Mouse (Mus musculus) megakaryocyte, embryonic 14.5 days (primary cell): ENCODE measurements around the gene Iffo1. TPM values are rescaled to one million over a fixed set of nuclear protein-coding genes. Genes with fewer than 3 reads are reported as not detected.

Experiments
- H3K27me3 ChIP-seq: replicated peaks from 2 replicates; pipeline ENCODE3; 2012; ENCODE audit warnings: inconsistent platforms
- H3K36me3 ChIP-seq: replicated peaks from 2 replicates; pipeline ENCODE3; 2012; ENCODE audit warnings: low read length, inconsistent platforms, mixed read lengths
- H3K4me1 ChIP-seq: 2 replicates; pipeline ENCODE4 v1.6.1; 2012; ENCODE audit warnings: inconsistent platforms
- H3K4me3 ChIP-seq: replicated peaks from 2 replicates; pipeline ENCODE3; 2012; ENCODE audit warnings: moderate library complexity, mild to moderate bottlenecking, inconsistent platforms
- H3K9me3 ChIP-seq: 2 replicates; pipeline ENCODE4 v1.6.1; 2012; ENCODE audit warnings: inconsistent platforms
- FLI1 ChIP-seq: IDR thresholded peaks from 2 replicates; pipeline ENCODE4 v1.6.1; 2012; ENCODE audit warnings: low read length, inconsistent platforms, mixed read lengths
- GATA1 ChIP-seq: IDR thresholded peaks from 3 replicates; pipeline ENCODE4 v1.6.1; 2012; ENCODE audit warnings: mixed read lengths, low read length, inconsistent platforms, borderline replicate concordance
- polyA plus RNA-seq: library from polyadenylated mRNA; stranded (reverse); fragments of >175 nt; gene quantifications from 2 replicates; pipeline ENCODE4 v1.2.3, GENCODE M21; 2012; ENCODE audit warnings: low replicate concordance; ENCODE audit not compliant: insufficient read depth

Iffo1 gene
- polyA plus RNA-seq: 20.6 and 36.4 TPM in 2 replicates

DNA sequence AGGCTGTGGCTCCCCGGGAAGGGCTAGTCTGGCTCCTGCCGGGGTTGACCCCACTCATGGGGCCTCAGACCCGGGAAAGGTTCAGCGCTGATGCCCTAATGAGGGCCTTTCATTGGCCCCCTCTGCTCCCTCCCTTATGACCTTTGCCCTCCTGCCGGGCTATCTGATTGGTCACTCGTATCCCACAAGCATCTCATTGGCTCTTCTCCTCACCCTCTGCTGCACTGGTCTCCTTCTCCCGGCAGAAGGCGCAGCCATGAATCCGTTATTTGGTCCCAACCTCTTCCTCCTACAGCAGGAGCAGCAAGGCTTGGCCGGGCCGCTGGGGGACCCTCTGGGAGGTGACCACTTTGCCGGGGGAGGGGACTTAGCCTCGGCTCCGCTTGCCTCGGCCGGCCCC is at the start of gene Iffo1:
Iffo1 (plus strand) TSS at position 241 of the 400 bp plus-strand sequence.
- no peak for TF ChIP-seq FLI1
- TF ChIP-seq GATA1: no peak
- Histone ChIP-seq H3K4me3 (peak within 1 kb of the TSS; percentile 99), H3K27me3 (no peaks in the 10 kb centered on the region), H3K36me3 (peaks cover 70% of the 10 kb centered on the region), H3K4me1 (peaks cover 66% of the 10 kb centered on the region), H3K9me3 (no peaks in the 10 kb centered on the region)

DNA sequence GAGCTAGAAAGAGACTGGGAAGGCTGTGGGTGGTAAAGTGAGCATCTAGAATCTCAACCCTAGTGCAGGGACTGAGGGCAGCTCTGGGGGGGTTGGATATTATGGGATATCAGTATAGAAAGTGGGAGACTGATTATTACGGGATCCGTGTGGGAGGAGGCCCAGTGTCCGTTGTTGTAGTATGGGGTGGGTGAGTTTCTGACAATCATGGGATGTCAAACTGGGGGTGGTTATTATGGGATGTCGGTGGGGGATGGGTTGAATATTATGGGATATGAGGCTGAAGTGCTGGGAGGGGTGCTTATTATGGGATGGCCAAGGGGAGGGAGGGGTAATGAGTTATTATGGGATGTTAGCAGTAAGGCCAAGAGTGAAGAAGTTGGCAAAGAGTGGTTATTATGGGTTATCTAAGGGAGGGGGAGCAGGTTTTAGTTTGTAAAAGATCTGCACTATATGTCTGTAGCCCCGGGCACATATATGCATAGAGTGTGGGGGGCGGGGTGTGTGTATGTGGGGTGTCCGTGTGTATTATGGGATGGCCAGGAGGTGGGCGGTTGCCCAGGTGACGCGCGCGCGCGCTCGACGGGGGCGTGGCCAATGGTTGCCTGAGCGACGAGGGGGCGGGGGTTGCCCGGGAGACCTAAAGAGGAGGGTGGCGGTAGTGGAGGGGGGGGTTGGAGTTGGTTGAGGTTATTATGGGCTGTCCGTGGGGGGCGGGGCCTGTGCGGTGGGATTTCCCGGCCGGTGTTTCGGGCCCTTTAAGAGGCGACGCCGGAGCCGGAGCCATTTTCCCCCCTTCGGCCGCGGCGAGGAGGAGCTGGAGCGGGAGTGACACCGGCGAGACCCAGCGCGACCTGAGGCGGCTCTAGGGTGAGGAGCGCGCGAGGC is 49.4 kb upstream of the Iffo1 start, which contains the start of gene Chd4:
Chd4 (plus strand) TSS at position 591 of the 888 bp plus-strand sequence.
- Histone ChIP-seq H3K36me3 (peaks cover 30% of the 10 kb centered on the region), H3K4me3 (peak within 1 kb of the TSS; percentile 96), H3K9me3 (no peaks in the 10 kb centered on the region), H3K4me1 (peaks cover 74% of the 10 kb centered on the region), H3K27me3 (no peaks in the 10 kb centered on the region)
- TF ChIP-seq FLI1 (no peak), GATA1 (no peak)

DNA sequence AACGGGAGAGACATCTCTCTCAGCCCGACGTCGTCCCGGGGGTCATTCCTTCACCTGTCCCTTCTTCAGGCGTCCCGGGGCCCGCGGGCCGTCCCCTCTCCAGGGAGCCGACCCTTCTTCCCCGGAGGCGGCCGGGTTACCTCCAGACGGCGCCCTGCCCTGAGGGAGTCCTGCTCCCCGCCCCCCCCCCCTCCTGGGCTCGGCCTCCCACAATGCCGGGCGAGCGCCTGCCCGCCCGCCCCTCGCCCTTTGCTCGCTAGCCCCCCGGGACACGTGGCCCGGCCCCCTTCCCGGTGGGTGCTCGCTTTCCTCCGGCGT is 48.8 kb upstream of the Iffo1 start:
- H3K4me3 ChIP-seq: peak overlapping the region; percentile 96
- peaks cover 73% of the 10 kb centered on the region for H3K4me1 ChIP-seq
- no peaks in the 10 kb centered on the region for H3K9me3 ChIP-seq
- TF ChIP-seq GATA1: no peak
- TF ChIP-seq FLI1: no peak
- peaks cover 36% of the 10 kb centered on the region for H3K36me3 ChIP-seq
- no peaks in the 10 kb centered on the region for H3K27me3 ChIP-seq

GRCm38 (mm10) chr6:125096597-125097345 is 48.3 kb upstream of the Iffo1 start:
- Histone ChIP-seq H3K36me3 (peaks cover 42% of the 10 kb centered on the region), H3K27me3 (no peaks in the 10 kb centered on the region), H3K9me3 (no peaks in the 10 kb centered on the region), H3K4me1 (peaks cover 77% of the 10 kb centered on the region), H3K4me3 (peak overlapping the region; percentile 96)
- TF ChIP-seq GATA1: no peak
- no peak for TF ChIP-seq FLI1

DNA sequence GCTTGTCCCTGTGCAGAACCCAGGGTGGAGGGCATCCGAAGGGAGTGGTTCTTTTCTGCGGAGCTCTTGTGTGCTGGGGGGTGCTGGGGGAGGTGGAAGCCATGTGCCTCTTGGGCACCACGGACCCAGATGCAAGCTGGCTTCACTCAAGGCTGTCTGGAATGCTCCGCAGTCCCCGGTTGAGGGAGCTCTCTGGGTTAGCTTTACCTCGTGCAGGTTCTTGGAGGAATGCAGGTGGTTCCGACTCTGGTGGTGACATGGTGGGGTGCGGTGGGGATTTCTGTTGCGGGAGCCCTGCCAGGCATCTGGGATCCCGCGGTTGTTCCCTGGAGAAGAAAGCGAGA is 47.7 kb upstream of the Iffo1 start:
- TF ChIP-seq FLI1 (no peak), GATA1 (no peak)
- Histone ChIP-seq H3K4me1 (peaks cover 76% of the 10 kb centered on the region), H3K9me3 (no peaks in the 10 kb centered on the region), H3K36me3 (peaks cover 47% of the 10 kb centered on the region), H3K27me3 (no peaks in the 10 kb centered on the region), H3K4me3 (peak overlapping the region; percentile 96)

- Histone ChIP-seq H3K27me3 (no peaks in the 10 kb centered on the region), H3K9me3 (no peaks in the 10 kb centered on the region), H3K4me1 (peaks cover 77% of the 10 kb centered on the region), H3K4me3 (peak overlapping the region; percentile 96), H3K36me3 (peaks cover 53% of the 10 kb centered on the region)
- no peak for TF ChIP-seq FLI1
- no peak for TF ChIP-seq GATA1
Observed at GRCm38 (mm10) chr6:125097951-125098350, 47.1 kb upstream of the Iffo1 start.

DNA sequence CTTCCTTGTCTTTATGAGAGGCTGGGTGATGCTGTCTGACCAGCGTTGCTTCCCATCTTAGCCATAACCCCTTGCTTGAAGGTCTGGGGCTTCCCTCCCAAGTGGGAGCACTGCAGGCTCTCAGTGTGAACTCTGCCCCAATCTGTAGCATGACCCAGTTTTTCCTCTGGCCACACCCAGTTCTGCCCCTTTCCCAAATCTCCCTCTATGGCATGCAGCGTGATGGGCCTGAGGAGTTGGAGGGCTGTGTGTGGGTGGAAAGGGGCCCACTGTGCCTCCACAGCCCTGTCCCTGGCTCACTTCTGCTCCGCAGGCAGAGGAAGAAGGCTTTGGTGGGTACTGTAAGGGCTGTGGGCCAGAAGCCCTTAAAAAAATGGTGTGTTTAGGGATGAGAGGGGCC is 46.5 kb upstream of the Iffo1 start:
- peak overlapping the region; percentile 96 for H3K4me3 ChIP-seq
- peaks cover 58% of the 10 kb centered on the region for H3K36me3 ChIP-seq
- H3K4me1 ChIP-seq: peaks cover 75% of the 10 kb centered on the region
- H3K9me3 ChIP-seq: no peaks in the 10 kb centered on the region
- no peak for TF ChIP-seq FLI1
- no peak for TF ChIP-seq GATA1
- no peaks in the 10 kb centered on the region for H3K27me3 ChIP-seq

- Histone ChIP-seq H3K4me3 (peak overlapping the region; percentile 96), H3K9me3 (no peaks in the 10 kb centered on the region), H3K36me3 (peaks cover 67% of the 10 kb centered on the region), H3K4me1 (peaks cover 68% of the 10 kb centered on the region), H3K27me3 (no peaks in the 10 kb centered on the region)
- no peak for TF ChIP-seq FLI1
- TF ChIP-seq GATA1: no peak
Observed at GRCm38 (mm10) chr6:125099421-125099971, 45.5 kb upstream of the Iffo1 start.

- peaks cover 55% of the 10 kb centered on the region for H3K4me1 ChIP-seq
- H3K27me3 ChIP-seq: no peaks in the 10 kb centered on the region
- TF ChIP-seq FLI1 (no peak), GATA1 (no peak)
- H3K4me3 ChIP-seq: no peak overlapping the region
- no peaks in the 10 kb centered on the region for H3K9me3 ChIP-seq
- peaks cover 85% of the 10 kb centered on the region for H3K36me3 ChIP-seq
Observed at GRCm38 (mm10) chr6:125101444-125101843, 43.6 kb upstream of the Iffo1 start.
